Mouse (Mus musculus): ENCODE measurements around the gene Coro6. TPM values are rescaled to one million over a fixed set of nuclear protein-coding genes. Genes with fewer than 3 reads are reported as not detected.

Coro6 gene
- 1.0 and 1.5 TPM in 2 replicates for polyA plus RNA-seq (2015; fragmentation: Nextera tagmentation; extraction: Ambion mirVana)

DNA sequence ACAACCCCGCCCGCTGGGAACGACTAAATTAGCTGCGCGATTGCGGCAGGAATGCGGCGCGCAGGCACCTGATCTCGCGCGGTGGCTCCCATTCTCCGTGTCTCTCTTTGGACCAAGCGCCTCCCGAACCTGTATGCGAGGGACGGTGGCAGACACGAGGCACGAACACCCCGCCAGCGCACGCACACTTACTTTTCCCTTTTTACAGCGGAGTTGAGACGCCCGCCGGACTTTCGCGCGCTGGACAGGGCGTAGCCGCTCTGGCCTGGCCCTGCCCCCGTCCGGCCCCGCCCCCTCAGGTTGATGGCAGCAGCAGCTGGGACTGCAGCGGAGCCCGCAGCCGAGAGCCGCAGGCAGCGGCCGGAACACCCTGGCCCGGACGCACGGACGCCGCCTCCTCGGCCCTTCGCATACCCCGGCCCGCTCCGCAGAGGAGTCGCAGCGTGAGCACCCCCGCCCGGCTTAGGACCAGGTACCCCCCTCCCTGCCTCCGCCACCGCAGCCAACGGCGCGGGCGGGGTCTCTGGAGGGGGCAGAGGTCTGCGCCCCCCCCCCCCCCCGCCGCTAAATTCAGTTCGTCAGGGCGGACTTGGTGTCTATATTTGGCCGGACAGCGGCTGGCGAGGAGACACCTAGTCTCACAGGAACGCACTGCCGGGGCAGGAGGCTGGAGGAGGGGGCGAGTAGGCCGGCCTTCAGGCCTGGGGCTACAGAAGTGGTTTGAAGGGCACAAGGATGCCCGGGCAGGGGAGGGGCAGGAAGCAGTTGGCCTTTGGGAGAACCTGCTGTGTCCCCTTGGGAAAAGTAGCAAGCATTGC, at the start of gene Coro6:
TSS of gene Coro6 (plus strand) at position 129 of the 818 bp plus-strand sequence.

DNA sequence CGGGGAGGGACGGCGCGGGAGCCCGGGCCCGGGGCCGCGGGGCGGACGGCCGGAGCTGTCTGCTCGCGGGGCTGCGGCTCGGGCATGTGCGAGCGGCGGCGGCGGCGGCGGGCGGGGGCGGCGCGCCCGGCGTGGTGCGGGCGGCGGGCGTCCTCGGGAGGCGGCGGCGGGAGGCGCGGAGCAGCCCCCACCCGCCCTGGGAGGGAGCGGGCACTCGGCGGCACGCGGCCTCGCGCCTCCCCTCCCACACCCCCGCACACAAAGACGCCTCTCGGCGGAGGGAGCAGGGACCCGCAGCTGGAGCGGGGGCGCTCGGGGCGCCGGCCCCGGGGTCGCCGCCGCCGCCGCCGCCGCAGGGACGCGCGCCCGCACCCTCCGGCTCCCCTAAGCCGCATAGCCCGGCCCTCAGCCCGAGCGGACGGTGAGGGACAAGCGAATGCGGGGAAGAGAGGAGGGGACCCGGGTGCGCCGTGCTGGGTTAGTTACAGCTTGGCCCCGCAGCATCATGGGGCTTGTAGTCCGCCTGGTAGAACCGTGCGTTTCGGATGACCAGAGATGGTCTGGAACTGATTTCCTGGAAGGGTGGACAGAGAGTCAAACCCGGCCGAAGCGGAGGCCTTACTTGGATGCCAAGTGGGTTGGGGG, 27.5 kb downstream of the Coro6 start, which contains the start of gene Ankrd13b:
TSS of gene Ankrd13b (minus strand) at position 88 of the 645 bp plus-strand sequence.

DNA sequence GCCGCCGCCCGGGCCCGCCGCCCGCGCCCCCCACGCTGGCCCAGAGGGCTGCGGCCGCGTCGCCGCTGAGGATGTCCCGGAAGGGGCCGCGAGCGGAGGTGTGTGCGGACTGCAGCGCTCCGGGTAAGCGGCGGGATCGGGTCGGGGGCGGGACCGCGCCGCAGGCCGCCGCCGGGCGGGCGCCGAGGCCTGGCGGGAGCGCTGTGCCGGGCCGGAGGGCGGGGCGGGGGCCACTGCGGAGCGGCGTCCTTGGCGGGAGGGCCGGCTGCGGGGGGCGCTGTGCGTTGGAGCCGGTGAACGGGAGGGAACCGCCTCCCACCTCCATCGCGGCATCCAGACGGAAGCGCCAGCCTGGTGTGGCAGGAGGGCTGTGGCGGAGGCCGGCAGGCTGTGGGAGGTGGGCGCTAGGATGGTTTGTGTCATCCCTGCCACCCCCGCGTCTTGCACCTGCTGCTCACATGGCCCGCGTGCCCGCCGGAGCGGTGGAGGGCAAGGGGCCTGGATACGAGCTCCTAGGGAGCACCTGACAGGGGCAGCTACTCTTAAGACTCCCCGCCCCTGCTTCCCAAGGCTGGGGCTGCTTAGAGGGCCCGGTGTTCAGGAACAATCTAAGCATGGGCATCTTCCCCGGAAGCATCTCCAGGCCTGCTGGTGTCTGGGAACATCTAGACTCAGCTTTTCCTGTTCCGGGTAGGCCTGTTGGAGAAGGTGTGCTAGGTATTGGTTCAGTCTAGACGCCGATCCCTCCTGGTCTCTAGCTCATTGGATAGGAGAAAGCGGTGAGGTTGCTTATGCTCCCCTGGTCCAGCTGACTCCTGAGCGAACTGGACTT, 31.5 kb downstream of the Coro6 start, which contains the start of gene Git1:
TSS of gene Git1 (plus strand) at position 51 of the 832 bp plus-strand sequence.

GRCm38 (mm10) chr11:77514832-77515636, 52.8 kb downstream of the Coro6 start, which contains the start of gene Abhd15:
Gene Abhd15 (plus strand): TSS chr11:77515121.

DNA sequence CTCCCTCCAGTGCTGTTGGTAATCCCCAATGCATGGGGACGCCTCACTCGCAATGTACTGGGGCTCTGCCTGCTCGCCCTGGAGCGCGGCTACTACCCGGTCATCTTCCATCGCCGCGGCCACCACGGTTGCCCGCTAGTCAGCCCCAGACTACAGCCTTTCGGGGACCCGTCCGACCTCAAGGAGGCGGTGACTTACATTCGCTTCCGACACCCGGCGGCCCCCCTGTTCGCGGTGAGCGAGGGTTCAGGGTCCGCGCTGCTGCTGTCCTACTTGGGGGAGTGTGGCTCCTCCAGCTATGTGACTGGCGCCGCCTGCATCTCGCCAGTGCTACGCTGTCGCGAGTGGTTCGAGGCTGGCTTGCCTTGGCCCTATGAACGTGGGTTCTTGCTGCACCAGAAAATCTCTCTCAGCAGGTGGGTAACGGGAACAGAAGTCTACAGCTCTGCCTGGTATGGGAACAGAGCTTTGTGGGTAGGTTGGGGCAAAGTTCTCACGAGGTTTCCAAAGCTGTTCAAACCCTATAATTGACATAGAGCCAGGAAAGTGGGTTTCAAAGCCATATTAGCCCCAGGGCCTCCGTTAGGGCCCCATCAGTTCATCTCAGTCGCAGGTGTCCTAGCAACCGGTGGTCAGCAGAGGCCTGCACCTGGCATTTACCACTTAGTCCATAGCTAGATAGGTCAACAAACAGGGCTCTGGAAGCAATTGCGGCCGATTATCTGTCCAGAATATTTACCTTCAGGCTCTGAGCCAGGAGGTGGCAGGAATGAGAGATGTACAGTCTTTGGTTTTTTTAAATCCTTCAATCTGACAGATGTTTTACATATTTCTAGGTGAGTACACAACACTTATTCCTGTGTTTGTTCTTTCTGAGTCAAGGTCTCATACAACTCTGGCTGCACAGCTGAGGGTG, 53.7 kb downstream of the Coro6 start, which contains the start of gene Trp53i13:
TSS of gene Trp53i13 (minus strand) at position 344 of the 916 bp plus-strand sequence.

DNA sequence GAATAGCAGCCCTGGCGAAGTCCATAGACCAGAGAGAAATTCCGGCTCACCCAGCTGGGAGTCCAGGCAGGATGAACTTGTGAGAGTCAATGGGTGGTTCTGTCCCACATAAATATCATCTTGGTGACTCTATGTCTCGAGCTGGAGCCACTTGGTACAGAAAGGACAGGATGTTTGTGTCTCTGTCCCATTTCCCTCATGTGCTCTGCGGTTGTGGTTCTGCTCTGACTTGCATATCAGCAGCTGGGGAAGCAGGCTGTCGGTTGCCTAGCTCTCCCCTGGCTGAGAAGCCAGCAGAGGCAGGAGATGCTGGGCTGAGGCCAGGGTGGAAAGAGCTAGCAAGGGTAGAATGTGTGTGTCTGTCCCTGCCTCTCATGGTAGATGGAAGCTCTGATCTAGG, 56.8 kb downstream of the Coro6 start, which contains the start of gene Gm10392:
TSS of gene Gm10392 (minus strand) at position 156 of the 400 bp plus-strand sequence.

Other genes starting within 250 kb of the Coro6 start
- gene Ssh2, start 246.1 kb upstream of the Coro6 start, polyA plus RNA-seq (2015; fragmentation: Nextera tagmentation; extraction: Ambion mirVana): 7.1 and 8.2 TPM in 2 replicates
- gene Ankrd13b, start 27.3 kb downstream of the Coro6 start, polyA plus RNA-seq (2015; fragmentation: Nextera tagmentation; extraction: Ambion mirVana): 2.1 and 2.3 TPM in 2 replicates
- 5.0 and 5.6 TPM in 2 replicates for gene Git1, start 31.2 kb downstream of the Coro6 start, polyA plus RNA-seq (2015; fragmentation: Nextera tagmentation; extraction: Ambion mirVana)
- gene Abhd15, start 52.7 kb downstream of the Coro6 start, polyA plus RNA-seq (2015; fragmentation: Nextera tagmentation; extraction: Ambion mirVana): 1.2 and 1.3 TPM in 2 replicates
- gene Trp53i13, start 53.6 kb downstream of the Coro6 start, polyA plus RNA-seq (2015; fragmentation: Nextera tagmentation; extraction: Ambion mirVana): 22.9 TPM in 2 replicates
- gene Gm10392, start 56.8 kb downstream of the Coro6 start, polyA plus RNA-seq (2015; fragmentation: Nextera tagmentation; extraction: Ambion mirVana): not detected in 2 replicates
- gene Taok1, start 145.4 kb downstream of the Coro6 start, polyA plus RNA-seq (2015; fragmentation: Nextera tagmentation; extraction: Ambion mirVana): 11.1 and 12.8 TPM in 2 replicates
- 3.5 and 4.3 TPM in 2 replicates for gene Nufip2, start 223.7 kb downstream of the Coro6 start, polyA plus RNA-seq (2015; fragmentation: Nextera tagmentation; extraction: Ambion mirVana)

All from urinary bladder, postnatal 0 days (tissue).